Mouse (Mus musculus) G1E (cell line): ENCODE measurements around the gene Mark2. TPM values are rescaled to one million over a fixed set of nuclear protein-coding genes. Genes with fewer than 3 reads are reported as not detected.

Source experiments
- ATAC-seq: 2 replicates; pipeline ENCODE4 v1.8.0; 2016; ENCODE audit warnings: mild to moderate bottlenecking; ENCODE audit not compliant: insufficient number of reproducible peaks, poor library complexity, low FRiP score, severe bottlenecking; ENCODE audit errors: extremely low read depth
- DNase-seq: peaks from one replicate; pipeline ENCODE4 v3.0.0; 2012; ENCODE audit warnings: low spot score
- H3K27me3 ChIP-seq: 2 replicates; pipeline ENCODE4 v1.6.1; 2012; ENCODE audit warnings: mild to moderate bottlenecking, low read length, inconsistent platforms; ENCODE audit not compliant: insufficient read depth
- H3K36me3 ChIP-seq: replicated peaks from 2 replicates; pipeline ENCODE3; 2012; ENCODE audit warnings: mild to moderate bottlenecking, inconsistent platforms
- H3K4me1 ChIP-seq: 2 replicates; pipeline ENCODE4 v1.6.1; 2012; ENCODE audit warnings: low read depth, low read length, inconsistent platforms, mixed read lengths; ENCODE audit not compliant: insufficient read depth
- H3K4me3 ChIP-seq: 2 replicates; pipeline ENCODE4 v1.5.1; 2012; ENCODE audit warnings: low read depth, mild to moderate bottlenecking, inconsistent platforms, low read length, moderate library complexity, mixed read lengths
- H3K9me3 ChIP-seq: replicated peaks from 2 replicates; pipeline ENCODE4 v1.6.1; 2012; ENCODE audit warnings: inconsistent platforms
- CTCF ChIP-seq: IDR thresholded peaks from 2 replicates; pipeline ENCODE4 v1.5.1; 2012; ENCODE audit warnings: low read depth, low read length, inconsistent platforms, mixed read lengths
- GATA1 ChIP-seq: IDR thresholded peaks from 2 replicates; pipeline ENCODE4 v1.6.1; 2012; ENCODE audit warnings: borderline replicate concordance, low read length, inconsistent platforms, mixed read lengths
- GATA2 ChIP-seq: IDR thresholded peaks from 2 replicates; pipeline ENCODE4 v1.6.1; 2012; ENCODE audit warnings: low read depth, low read length, inconsistent platforms, borderline replicate concordance
- POLR2AphosphoS5 ChIP-seq: IDR thresholded peaks from 2 replicates; pipeline ENCODE4 v1.6.1; 2012; ENCODE audit warnings: low read depth, low read length, inconsistent platforms; ENCODE audit not compliant: insufficient replicate concordance
- TAL1 ChIP-seq: conservative IDR thresholded peaks from 2 replicates; pipeline ENCODE4 v1.6.1; 2012; ENCODE audit warnings: low read depth, low read length, inconsistent platforms, mixed read lengths
- polyA plus RNA-seq: library from polyadenylated mRNA; stranded (reverse); fragments of >175 nt; gene quantifications from 2 replicates; pipeline ENCODE4 v1.2.3, GENCODE M21; 2012
- total RNA-seq, 2 experiments: library from RNA; stranded (forward) in 1 of 2; stranded (reverse) in 1 of 2; fragments of 200-1000 nt in 1 of 2; fragments of >200 nt in 1 of 2; fragmentation: Nextera tagmentation in 1 of 2; gene quantifications; 2 replicates each; pipeline ENCODE4 v1.2.3; 2014 to 2017

The Mark2 gene
- total and polyA plus RNA-seq, 3 experiments, result 22.0 to 297 (median 182) TPM

GRCm38 (mm10) chr19:7268722-7269090 lies 73.0 kb downstream of the Mark2 start:
- Histone ChIP-seq H3K4me1 (peaks cover 65% of the 10 kb centered on the region), H3K27me3 (peaks cover 19% of the 10 kb centered on the region; the same call in 1 of the 2 replicates), H3K4me3 (peak overlapping the region; percentile 86), H3K36me3 (peaks cover 42% of the 10 kb centered on the region), H3K9me3 (no peaks in the 10 kb centered on the region)
- TF ChIP-seq POLR2AphosphoS5, result no peak
- no peak for TF ChIP-seq GATA2
- peak; percentile 61 for TF ChIP-seq CTCF
- no peak for ATAC-seq
- DNase-seq, result peak; percentile 78

GRCm38 (mm10) chr19:7267781-7268721 lies 73.6 kb downstream of the Mark2 start:
- Histone ChIP-seq H3K4me1 (peaks cover 65% of the 10 kb centered on the region), H3K4me3 (peak overlapping the region; percentile 86), H3K27me3 (peaks cover 22% of the 10 kb centered on the region), H3K9me3 (no peaks in the 10 kb centered on the region), H3K36me3 (peaks cover 35% of the 10 kb centered on the region)
- DNase-seq, result peak; percentile 92
- TF ChIP-seq CTCF, result no peak
- ATAC-seq, result 0 out of 2 replicates have a peak, but pooled peaks have one; percentile 11

- peak; percentile 59 for DNase-seq
- peaks cover 27% of the 10 kb centered on the region for H3K36me3 ChIP-seq
- H3K9me3 ChIP-seq, result peaks cover 5% of the 10 kb centered on the region; the same call in 1 of the 2 replicates
- H3K4me3 ChIP-seq, result peak within 1 kb of the TSS; percentile 86
- peaks cover 30% of the 10 kb centered on the region for H3K27me3 ChIP-seq
- peaks cover 65% of the 10 kb centered on the region for H3K4me1 ChIP-seq
- no peak for TF ChIP-seq GATA2
- no peak for TF ChIP-seq TAL1
- no peak for TF ChIP-seq POLR2AphosphoS5
- no peak for TF ChIP-seq GATA1
- TF ChIP-seq CTCF, result no peak
- no peak for ATAC-seq
These were observed 74.4 kb downstream of the Mark2 start, which contains the start of gene Rcor2 for GRCm38 (mm10) chr19:7267091-7267741. Gene Rcor2 (plus strand): TSS chr19:7267325.

- TF ChIP-seq CTCF (no peak), GATA2 (no peak), GATA1 (no peak), POLR2AphosphoS5 (no peak), TAL1 (no peak)
- Histone ChIP-seq H3K4me1 (peaks cover 65% of the 10 kb centered on the region), H3K4me3 (peak overlapping the region; percentile 86; the same call in 1 of the 2 replicates), H3K9me3 (peaks cover 7% of the 10 kb centered on the region; the same call in 1 of the 2 replicates), H3K27me3 (peaks cover 34% of the 10 kb centered on the region), H3K36me3 (peaks cover 19% of the 10 kb centered on the region)
- ATAC-seq (no peak), DNase-seq (no peak)
These were observed 75.2 kb downstream of the Mark2 start for GRCm38 (mm10) chr19:7266421-7266831.

- TF ChIP-seq GATA2 (no peak), GATA1 (no peak), POLR2AphosphoS5 (no peak), TAL1 (no peak), CTCF (no peak)
- ATAC-seq (no peak), DNase-seq (no peak)
- Histone ChIP-seq H3K36me3 (peaks cover 11% of the 10 kb centered on the region), H3K27me3 (peaks cover 38% of the 10 kb centered on the region), H3K4me1 (peaks cover 64% of the 10 kb centered on the region), H3K4me3 (peak overlapping the region; percentile 57; the same call in 1 of the 2 replicates), H3K9me3 (peaks cover 7% of the 10 kb centered on the region; the same call in 1 of the 2 replicates)
These were observed 76.0 kb downstream of the Mark2 start for GRCm38 (mm10) chr19:7265478-7266191.
